Mouse (Mus musculus) adrenal gland, postnatal 36 days (tissue): ENCODE measurements around the gene Flywch1. TPM values are rescaled to one million over a fixed set of nuclear protein-coding genes. Genes with fewer than 3 reads are reported as not detected.
"Not testable (repeated sequence)": the region's sequence is repeated elsewhere in the genome, so short reads cannot be mapped to it uniquely, and the experiment has no call there.

Experiments
- DNase-seq, 2 experiments: peaks; one replicate each; pipeline ENCODE4 v3.0.0; 2021; ENCODE audit warnings: mixed read lengths in 1 of 2
- total RNA-seq, 2 experiments: library from RNA; stranded (reverse); gene quantifications; 2 replicates each; pipeline ENCODE4 v1.2.3; 2021

Gene Flywch1
- total RNA-seq, 2 experiments from 2014 or later: 60.2 to 61.4 TPM

DNA sequence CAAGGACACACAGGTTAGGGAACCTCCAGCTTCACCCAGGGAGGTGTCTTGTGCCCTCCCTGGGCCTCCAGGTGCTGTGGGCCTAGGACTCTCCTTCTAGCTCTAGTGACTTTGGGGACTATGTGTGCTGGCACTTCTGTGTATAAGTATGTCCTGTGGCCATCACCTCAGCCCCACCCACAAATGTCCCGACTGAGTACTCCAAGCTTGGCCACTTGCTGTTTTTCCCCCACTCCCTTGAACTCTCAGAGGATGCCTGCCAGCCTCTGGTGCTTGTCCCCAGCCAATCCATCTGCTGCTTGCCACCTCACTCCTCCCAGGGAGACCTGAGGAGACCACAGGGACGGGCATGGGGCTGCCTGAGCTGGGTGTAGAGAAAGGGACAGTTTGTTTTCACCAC, 7.0 kb upstream of the Flywch1 start:
- no peak for DNase-seq

DNA sequence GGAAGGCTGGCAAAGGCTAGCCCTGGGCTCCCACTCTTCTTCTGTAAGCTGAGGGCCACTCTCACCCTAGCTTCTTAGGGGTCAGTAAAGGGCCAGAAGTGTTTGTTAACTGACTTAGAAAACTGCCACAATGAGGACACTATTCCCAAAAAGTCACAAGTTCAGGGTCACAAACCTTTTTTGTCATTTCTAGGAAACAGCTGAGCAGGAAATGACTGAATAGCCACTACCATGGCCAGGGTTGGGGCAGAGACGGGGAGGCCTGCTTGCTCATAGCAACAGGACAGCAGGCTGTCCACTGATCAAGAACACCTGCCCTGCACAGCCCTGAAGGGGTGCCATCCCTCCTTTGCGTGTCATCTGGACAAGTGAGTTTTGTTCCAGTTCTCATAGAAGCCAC, 5.7 kb upstream of the Flywch1 start:
- no peak for DNase-seq

DNA sequence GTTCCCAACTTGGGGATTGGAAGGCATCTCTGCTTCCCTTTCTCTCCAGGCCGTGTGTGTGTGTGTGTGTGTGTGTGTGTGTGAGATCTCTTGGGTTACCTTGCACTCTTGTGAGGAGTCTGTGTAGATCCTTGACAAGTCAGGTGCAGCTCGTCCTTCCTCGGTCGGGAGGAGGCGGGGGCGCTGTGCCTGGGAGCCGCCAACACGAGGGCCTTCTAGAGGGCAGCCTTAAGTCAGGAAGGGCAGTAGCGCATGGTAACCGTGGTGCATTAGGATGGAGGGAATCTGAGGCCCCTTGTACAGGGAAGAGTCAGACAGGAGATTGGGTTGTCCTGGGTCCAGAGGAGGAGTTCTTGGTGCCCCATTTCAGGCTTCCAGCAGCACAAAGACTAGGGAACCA, 4.8 kb upstream of the Flywch1 start:
- no peak for DNase-seq

DNA sequence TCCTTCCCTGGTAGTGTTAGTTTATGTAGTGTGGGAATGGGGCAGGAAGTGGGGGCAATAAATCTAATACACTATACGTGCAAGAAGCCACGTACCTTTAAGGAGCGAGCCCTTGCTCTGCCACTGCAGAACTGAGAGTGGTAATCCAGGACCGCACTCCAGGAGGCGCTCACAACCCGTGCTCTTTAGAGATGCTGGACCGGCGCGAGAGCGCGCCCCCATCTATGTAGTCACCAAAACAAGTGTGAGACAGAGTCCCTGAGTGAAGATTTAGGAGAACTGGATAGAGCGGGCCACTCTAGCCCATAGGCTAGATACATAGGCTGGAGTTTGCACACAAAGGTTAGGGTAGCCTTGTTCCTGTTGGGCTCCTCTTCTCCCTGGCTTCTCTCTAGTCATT, 2.7 kb upstream of the Flywch1 start:
- peak; percentile 90 to 91 for DNase-seq

DNA sequence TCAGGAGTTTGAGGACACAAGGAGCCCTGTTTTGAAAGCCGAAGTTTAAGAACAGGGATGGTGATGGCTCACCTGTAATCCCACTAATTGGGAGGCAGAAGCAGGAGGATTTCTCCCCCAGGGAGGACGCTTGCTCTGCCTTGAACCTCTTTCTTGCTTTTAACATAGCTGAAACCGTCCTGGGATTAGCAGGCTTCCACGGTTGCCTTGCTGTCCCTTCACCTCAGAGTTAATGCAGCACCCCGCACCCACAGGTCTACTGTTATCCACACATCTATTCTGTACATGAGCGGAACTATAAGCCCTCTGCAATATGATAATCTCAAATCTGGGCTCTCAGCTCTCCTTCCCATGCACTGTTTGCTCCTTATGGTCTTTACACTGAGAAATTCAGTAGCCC, 2.3 kb upstream of the Flywch1 start:
- DNase-seq: no peak

DNA sequence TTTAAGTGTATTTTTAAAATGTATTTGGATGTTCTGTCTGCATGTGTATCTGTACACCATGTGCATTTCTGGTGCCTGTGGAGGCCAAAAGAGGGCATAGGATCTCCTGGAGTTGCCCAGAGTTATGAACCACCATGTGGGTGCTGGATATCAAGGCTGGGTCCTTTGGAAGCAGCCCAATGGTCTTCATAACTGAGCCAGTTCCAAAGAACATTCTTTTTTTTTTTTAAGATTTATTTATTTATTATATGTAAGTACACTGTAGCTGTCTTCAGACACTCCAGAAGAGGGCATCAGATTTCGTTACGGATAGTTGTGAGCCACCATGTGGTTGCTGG, 786 bp upstream of the Flywch1 start:
- DNase-seq: not testable (repeated sequence)

DNA sequence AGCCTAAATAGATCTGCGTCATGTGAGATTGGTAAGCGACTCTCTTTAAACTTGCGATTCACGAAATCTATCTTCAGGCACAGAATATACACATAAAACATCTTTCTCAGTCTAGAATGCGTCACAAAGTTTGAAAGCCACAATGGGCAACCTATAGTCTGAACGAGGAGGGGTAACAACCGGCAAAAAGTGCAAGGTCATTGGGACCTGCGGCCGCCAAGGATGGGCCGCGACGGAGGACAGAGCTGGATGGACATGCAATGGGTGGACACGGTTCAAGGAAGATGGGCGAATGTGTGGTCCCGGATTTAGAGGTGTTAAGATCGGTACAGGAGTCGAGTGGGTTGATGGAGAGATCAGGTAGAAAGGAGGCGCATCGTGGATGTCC, 512 bp downstream of the Flywch1 start:
- peak; percentile 42 to 47 for DNase-seq

DNA sequence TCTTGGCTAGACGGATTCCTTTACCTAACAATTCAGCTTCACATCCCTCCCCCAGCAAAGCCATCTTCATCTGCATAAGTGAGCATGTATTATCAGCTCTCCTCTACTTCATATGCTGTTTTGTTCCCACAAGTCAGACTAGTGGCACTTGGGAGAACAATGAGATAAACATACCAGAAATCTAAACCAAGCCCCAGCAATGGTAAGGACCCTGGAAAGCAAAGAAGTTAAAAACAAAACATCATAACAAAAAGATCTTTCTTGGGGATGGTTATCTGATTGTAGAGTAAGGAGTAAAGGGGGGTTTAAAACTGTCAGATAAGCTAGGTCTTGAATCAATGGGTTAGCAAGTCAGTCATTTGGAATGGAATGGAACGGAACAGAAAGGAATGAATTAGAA, 909 bp downstream of the Flywch1 start:
- DNase-seq: no peak

DNA sequence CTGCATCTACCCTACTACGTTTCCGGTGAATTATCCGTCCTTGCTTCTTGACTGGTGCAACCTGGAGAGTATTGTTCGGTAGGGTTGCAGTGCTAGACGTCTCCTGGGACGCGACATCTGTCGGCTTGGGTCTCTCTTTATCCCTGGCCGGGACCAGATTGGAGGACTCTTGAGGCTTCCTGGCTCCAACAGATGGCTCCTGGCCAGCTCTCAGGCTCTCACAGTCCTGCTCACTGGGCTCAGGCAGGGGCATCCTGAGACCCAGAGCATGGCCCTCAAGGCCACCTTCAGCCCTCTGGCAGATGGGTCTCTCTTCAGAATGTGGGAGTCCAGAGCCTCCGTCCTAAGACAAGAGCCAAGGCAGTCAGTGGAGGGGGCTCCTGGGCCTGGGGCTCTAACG, 8.4 kb downstream of the Flywch1 start:
- DNase-seq: no peak

DNA sequence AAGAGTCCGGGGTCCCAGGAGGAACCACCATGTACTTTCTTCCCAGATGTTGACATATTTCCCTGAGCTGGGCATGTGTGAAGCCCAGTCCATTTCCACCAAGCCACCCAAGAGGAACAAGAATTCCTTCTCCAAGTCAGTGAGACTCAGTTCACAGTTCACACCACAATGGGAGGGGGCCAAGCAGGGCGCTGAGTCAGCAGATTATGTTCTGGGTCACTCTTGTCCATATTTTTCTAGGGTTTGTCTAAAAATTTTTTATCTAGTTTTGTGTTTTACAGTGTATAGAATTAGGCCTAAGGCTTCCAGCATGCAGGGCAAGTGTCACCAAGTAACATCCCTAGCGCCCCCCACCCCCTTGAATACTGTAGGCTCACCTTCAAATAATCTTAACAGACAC, 10.2 kb downstream of the Flywch1 start:
- DNase-seq: no peak

DNA sequence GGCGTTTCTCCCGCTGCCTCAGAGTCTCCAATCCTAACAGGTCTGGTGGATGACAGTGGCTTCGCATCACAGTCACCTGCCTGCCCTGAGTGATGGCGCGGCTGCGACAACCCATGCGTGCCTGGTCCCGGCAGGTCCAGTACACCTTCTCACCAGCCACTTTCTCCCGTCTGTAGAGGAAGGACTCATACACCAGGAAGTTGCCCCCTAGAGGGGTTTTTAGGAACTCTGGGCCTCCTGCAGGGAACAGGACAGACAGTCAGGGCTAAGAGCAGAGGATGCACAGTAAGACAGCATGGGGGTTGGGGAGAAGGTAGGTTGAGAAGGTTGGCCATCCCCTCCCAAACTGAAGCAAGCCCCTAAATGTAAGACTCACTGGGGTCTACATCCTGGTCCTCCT, 11.2 kb downstream of the Flywch1 start:
- no peak for DNase-seq

DNA sequence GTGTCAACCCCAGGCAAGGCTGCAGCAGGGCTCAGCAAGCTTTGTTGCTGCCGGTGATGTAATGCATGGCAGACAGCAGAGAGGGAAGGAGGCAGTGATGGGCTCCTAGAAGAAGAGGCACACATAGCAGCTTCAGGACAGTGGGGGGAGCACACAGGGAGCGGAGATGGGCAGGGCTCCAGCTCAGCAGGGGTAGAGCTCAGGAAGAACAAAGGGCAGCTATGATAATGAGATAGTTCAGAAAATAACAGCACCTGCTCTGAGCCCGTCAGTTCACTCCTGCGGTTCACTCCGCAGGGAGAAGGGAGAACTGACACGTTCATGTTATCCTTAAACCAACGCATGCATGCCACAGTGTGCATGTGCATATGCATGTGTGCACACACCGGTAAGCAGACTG, 12.6 kb downstream of the Flywch1 start:
- no peak for DNase-seq

DNA sequence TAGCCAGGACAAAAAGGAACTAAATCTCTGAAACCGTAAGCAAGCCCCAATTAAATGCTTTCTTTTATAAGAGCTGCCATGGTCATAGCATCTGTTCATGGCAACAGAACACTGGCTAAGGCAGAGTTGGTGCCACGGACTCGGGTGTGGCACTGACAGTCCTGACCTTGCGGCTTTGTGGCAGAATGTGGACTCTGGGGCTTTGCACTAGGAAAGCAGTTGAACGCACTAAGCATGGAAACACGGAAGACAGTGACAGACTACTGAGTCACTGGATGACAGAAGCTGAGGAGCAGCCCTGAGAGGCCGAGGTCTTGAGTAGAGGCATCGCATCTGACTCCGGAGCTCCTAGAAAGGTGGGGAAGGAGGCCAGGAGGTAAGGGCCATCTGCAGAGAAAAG, 13.8 kb downstream of the Flywch1 start:
- DNase-seq: no peak

DNA sequence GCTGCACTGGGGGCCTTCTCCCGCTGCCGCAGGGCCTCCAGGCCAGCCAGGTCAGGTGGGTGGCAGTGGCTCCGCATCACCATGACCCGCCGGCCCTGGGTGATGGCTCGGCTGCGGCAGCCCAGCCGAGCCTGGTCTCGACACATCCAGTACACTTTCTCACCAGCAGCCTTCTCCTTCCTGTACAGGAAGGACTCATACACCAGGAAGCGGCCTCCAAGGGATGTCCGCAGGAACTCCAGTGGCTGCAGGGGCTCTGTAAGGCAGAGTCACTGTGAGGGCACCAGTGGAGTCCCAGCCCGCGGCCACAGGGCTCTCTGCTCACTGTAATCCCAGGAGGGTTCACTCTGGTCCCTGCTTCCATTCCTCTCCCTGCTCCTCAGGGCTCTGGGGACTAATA, 15.7 kb downstream of the Flywch1 start:
- DNase-seq: peak in 1 of 2 experiments; percentile 32

DNA sequence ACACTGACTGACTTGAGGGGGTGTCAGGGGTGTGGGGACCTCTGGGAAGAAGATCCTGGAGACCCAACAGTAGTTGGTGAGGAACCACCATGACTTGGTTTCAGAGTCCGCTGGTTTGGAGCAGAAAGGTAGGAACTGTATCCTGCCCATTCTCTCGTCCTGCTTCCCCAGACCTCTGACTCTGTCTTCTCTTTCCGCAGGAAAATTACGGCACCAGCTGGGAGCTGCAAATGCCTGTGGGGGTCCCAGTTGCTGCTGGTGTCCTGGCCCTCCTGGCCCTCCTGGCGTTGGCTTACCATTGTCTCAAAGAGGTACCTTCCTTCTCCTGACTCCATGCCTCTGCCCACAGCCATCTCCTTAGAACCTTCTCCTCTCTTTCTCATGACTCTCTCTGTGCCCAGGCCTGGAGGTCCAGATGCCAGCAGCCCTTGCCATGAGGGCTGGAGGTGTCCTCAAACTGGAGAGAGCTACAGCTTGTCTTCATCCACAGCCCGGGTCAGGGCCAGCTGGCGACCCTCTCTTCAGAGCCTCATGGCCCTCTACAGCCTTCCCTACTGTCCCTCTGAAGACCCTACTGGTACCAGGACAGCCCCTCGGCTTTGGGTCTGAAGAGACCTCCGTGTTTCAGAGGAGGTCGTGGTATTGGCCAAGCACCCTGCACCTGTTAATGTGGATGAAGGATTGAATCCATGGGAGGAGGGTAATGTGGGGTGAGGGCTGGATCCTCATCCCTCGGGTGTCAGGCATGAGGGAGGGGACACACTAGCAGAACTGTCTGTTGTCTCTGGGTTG, 21.8 kb downstream of the Flywch1 start:
- no peak for DNase-seq

DNA sequence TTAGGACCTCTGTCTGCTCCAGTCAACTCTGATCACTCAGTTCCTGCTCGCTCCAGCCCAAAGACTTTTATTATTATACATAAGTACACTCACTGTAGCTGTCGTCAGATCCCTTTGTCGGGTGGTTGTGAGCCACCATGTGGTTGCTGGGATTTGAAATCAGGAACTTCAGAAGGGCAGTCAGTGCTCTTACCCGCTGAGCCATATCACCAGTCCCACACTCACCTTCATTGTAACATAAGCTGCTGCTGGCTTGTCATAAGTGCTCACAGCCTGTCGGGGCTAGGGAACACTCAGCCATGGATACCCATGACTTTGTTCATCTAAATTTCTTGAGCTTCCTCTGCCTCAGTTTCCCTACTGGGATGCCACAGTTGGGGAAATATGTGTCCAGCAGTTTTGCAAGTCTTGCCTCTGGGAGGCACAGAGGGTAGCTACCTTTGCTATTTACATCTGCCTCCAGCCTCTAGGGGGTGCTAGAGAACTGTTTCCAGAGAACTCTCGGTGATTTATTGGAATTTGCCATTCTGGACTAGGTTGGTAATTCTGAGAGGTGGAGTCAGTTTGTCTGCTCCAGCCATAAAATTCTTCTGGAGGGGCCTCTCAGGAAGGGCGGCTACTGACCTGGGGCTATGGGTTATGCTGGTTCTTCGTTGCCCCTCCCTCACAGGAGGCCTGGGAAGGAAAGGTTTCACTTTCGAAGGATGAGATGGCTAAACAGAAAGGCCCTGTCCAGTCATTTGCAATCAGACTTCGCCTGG, 22.6 kb downstream of the Flywch1 start:
- DNase-seq: peak; percentile 65 to 86

DNA sequence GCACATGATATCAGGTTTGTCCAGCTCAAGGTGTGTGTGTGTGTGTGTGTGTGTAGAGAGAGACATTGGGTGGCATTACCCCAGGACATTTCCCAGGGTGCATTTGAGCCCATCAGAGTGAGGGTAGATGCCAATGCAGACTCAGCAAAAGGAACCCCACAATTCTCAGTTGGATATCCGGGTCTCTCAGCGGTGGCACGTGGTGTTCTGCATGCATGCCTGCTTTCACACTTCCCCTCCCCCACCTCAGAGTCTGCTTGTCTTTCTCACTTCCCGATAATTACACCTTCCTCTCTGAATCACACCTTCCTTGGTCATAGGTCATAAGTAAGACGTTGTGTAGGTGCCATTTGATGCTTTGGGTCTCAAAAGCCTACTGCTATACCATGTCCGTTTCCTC, 23.4 kb downstream of the Flywch1 start:
- DNase-seq: no peak

DNA sequence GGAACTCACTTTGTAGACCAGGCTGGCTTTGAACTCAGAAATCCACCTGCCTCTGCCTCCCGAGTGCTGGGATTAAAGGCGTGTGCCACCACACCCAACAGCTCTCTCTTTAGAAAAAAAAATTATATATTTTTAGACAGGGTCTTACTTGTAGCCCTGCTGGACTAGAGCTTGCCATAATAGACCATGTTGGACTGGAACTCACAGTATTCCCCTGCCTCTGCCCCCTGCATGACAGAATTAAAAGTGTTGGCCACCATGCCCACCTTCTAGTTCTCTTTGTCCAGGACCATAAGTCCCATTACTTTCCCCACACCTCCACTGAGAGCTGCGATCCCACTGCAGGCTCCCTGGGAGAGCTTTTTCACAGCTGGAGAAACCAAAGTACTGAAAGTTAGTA, 23.9 kb downstream of the Flywch1 start:
- no peak for DNase-seq

DNA sequence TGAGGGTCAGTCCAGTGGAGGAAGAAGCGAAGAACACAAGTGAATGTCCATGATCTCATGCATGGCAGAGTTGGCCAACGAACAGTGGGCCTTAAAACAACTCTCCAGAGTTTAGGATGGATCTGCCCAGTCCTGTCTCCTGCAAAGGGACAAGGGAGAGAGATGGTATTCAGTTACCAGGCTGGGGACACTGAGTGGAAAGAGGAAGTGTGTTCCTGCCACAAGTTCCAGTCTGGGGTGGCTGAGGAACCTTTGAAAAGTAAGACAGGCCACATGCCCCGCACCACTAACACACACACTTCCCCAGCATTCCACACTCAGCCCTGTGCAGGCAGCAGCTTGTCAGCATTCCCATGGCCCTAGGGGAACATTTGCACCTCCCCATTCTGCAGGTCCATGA, 24.6 kb downstream of the Flywch1 start:
- no peak for DNase-seq

DNA sequence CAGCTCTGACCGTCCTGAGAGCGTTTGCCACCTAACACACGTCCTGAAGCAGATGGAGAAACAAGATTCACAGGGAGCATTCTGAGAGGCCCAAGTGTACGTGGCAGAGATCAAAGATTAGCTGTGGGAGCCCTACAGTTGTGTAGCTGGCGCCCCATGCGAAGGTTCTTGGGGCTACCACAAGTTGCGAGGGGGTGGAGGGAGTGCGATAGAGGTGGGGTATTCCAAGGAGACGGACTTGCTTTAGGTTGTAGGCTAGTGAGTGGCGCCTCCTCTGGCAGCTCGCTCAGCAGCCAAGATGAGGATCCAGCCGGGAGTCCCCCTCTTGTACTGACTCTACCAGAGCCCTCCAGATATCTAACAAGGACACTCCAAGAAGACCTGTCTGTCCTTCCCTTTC, 25.1 kb downstream of the Flywch1 start:
- no peak for DNase-seq

DNA sequence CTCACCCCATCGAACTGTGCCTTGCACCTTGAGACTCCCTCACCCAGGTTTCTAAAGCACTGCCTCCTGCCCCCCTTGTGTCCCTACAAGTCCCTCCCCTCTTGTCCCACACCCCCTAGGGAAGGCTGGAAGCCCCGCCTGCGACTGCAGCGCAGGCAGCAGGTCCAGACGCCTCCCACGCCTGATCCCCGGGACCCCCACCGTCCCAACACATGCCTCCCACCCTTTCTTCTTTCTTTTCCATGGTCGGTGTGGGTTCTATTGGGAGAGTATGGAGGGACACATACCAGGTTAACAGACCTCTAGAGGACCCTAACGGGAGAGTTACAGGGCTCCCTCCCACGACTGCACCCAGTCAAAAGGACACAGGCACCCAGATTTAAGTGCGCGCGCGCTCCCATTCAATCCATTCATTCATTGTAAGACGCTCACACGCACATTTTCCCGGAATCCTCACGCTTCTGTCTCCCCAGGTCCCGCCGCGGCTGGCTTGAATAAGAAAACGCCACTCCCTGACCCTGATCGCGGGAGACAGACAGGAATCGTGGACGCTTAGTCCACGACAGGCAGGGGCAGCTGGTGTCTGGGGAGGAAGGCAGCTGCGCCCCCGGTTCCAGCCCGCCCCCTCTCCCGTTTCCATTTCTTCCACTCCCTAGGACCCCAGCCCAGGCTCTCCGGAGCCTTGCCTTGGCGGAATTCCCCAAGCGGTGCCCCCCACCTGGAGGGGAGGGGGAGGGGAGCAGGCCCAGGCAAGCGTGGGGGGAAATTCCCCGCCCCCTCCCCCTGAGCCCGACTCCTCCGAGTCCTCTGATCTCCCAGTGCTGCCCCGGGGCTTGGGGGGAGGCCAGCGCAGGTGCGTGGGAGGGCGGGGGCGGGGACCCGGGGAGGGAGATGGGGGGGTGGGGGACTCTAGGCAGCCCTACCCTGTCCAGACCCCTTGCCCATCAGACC, 25.8 kb downstream of the Flywch1 start, which contains the start of gene Kremen2:
TSS of gene Kremen2 (minus strand) at position 533 of the 951 bp plus-strand sequence.
- DNase-seq: no peak

DNA sequence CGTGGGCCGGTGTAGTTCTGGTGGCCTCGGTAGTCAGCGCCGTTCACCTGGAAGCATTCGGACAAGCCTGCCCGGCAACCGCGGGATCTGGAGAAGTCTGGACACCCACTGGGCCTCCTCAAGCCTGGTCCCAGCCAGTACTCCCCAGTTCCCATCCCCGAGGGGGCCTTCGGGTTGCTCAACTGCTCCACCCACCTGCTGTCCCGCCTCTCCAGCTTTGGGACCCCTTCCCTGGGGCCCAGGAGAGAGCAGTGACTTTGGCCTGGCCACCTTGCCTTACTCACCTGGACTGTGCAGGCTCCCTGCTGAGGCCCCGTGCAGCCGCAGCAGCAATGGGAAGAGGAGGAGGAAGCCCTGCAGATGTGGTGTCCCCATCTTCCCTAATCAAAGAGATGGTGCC, 26.8 kb downstream of the Flywch1 start:
- DNase-seq: no peak

DNA sequence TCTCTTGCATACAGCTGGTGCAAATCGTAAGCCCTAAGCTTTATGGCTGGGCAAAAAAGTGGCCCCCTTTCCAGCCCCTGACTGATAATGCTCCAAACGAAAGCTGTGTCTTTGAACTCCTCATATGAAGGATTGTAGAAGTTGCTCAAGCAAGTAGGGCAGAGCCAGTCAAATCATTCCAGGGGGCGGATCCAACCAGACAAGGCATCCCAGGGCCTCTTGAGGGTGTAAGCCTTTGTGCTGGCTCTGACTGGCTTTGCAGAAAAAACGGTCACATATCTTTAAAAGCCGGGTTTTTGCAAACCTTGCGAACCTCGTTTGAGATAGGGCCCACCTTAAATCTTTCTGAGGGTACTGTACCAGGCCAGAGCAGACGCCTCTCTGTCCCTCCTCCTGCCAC, 27.3 kb downstream of the Flywch1 start:
- no peak for DNase-seq
